Mouse (Mus musculus) forebrain, embryonic 16.5 days (tissue): ENCODE measurements around the gene Flywch1. TPM values are rescaled to one million over a fixed set of nuclear protein-coding genes. Genes with fewer than 3 reads are reported as not detected.

Experiments used
- ATAC-seq: fragments of 200-750 bp; cut with Nextera tagmentation; 2 replicates; pipeline ENCODE4 v1.8.0; 2017; ENCODE audit warnings: mild to moderate bottlenecking, moderate library complexity
- H3K27ac ChIP-seq: fragments of 300-500 bp; sonication (generic); 2 replicates; pipeline ENCODE4 v1.5.1; 2014; ENCODE audit warnings: low read length, control low read depth
- H3K27me3 ChIP-seq: fragments of 300-500 bp; sonication (generic); replicated peaks from 2 replicates; pipeline ENCODE4 v1.6.1; 2014; ENCODE audit warnings: low read length; ENCODE audit not compliant: control insufficient read depth, insufficient read depth
- H3K36me3 ChIP-seq: fragments of 300-500 bp; sonication (generic); 2 replicates; pipeline ENCODE4 v1.6.1; 2014; ENCODE audit not compliant: control insufficient read depth, insufficient read depth
- H3K4me1 ChIP-seq: fragments of 300-500 bp; sonication (generic); replicated peaks from 2 replicates; pipeline ENCODE4 v1.6.1; 2014; ENCODE audit warnings: low read length; ENCODE audit not compliant: control insufficient read depth, insufficient read depth
- H3K4me2 ChIP-seq: fragments of 300-500 bp; sonication (generic); 2 replicates; pipeline ENCODE4 v1.6.1; 2014; ENCODE audit warnings: mild to moderate bottlenecking, low read length, control low read depth
- H3K4me3 ChIP-seq: fragments of 300-500 bp; sonication (generic); replicated peaks from 2 replicates; pipeline ENCODE4 v1.5.1; 2014; ENCODE audit warnings: mild to moderate bottlenecking, low read length, control low read depth
- H3K9ac ChIP-seq: fragments of 300-500 bp; sonication (generic); replicated peaks from 2 replicates; pipeline ENCODE4 v1.6.1; 2014; ENCODE audit warnings: low read depth, low read length, control low read depth
- H3K9me3 ChIP-seq: fragments of 300-500 bp; sonication (generic); 2 replicates; pipeline ENCODE4 v1.6.1; 2016; ENCODE audit warnings: low read length; ENCODE audit not compliant: control insufficient read depth
- WGBS: fragments of 180-500 bp; shearing (Covaris S2); extraction: QIAGEN DNeasy Blood & Tissue Kit; methylation state at CpG from one replicate; pipeline ENCODE4 v1.1.7; 2014; 5-methylcytosine and 5-hydroxymethylcytosine counted together
- polyA plus RNA-seq: library from polyadenylated mRNA; unstranded; fragments of >200 nt; fragmentation: Nextera tagmentation; extraction: Ambion mirVana; gene quantifications from 2 replicates; pipeline ENCODE4 v1.2.1, GENCODE M21; 2015

Gene Flywch1
- polyA plus RNA-seq, 1 experiment from 2014 or later, result 156 TPM

DNA sequence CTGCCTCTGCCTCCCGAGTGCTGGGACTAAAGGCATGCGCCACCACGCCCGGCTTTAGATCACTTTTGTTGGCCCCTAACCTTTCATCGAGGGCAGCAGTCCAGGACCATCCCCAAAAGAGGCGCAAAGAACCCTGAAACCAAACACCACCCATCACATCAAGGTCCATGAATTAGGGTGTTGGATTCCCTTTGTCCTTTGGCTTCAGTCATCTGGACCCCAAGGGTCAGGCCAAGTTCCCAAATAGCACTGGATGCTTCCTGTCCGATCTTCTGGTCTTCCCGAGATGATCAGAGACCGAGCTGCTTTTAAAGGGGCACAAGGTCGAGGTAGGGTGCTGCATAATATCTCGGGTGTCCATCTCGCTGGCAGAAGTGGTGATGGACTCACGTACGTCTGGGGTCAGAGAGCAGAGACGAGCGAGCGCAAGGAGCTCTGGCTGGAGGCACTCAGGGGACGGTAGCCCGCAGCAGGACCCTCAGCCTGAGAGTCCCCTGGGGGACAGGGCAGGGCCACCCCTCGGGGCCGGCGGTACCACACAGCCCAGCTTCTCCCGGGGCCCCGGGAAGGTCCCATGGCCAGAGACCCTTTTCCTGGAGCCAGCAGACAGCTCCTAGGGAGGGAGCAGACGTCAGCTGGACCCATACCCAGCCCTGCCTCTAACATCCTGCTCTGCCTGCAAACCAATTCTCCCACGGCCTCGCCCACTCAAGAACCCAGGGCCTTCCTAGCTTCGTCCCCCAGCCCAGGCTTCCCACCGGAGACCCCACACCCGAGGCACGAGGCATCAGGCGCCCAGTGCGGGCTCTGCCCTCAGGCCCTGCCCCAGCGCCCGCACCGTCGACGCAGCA lies 29.8 kb downstream of the Flywch1 start:
- no peak for ATAC-seq
- H3K4me1 ChIP-seq, result peaks cover 47% of the 10 kb centered on the region
- H3K27ac ChIP-seq, result no peak overlapping the region
- H3K4me2 ChIP-seq, result no peak overlapping the region
- peaks cover 6% of the 10 kb centered on the region; the same call in 1 of the 2 replicates for H3K36me3 ChIP-seq
- no peak overlapping the region for H3K4me3 ChIP-seq
- no peak overlapping the region for H3K9ac ChIP-seq
- H3K27me3 ChIP-seq, result peaks cover 53% of the 10 kb centered on the region
- H3K9me3 ChIP-seq, result no peaks in the 10 kb centered on the region
- 46% methylated on average over 38 of the region's 38 CpGs for WGBS

- whole genome bisulfite sequencing, result 10% methylated on average over 13 of the region's 13 CpGs
- Histone ChIP-seq H3K4me3 (peak within 1 kb of the TSS; percentile 82), H3K27ac (peak within 1 kb of the TSS; percentile 48), H3K27me3 (peaks cover 47% of the 10 kb centered on the region), H3K36me3 (peaks cover 6% of the 10 kb centered on the region; the same call in 1 of the 2 replicates), H3K4me2 (peak within 1 kb of the TSS; percentile 96), H3K9ac (peak within 1 kb of the TSS; percentile 80), H3K9me3 (no peaks in the 10 kb centered on the region), H3K4me1 (peaks cover 40% of the 10 kb centered on the region)
- ATAC-seq, result peak; percentile 11
Observed at GRCm38 (mm10) chr17:23740598-23741021, 30.8 kb downstream of the Flywch1 start, which contains the start of gene Paqr4. Gene Paqr4 (minus strand): TSS chr17:23740867.

DNA sequence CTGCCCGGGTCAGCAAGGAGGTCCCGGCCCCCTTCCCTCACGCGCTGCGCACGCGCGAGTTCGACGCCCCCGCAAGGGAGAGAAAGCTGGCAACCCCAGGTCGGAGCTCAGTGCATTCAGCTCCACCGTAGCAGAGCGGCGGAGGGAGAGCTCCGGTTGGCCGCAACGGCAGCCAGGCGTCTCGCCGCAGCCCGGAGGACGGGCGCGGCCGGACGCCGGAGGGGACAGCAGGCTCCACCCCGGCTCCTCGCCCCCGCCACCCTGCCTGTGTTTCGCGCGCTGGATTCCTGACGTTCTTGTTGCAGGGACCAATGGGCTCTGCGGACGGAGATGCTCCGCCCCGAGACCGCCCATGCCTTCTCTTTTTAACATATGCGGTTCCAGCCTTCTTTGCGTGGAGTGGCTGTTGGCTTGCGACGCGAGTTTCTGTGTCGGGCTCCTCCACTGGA lies 31.2 kb downstream of the Flywch1 start:
- peaks cover 45% of the 10 kb centered on the region for H3K27me3 ChIP-seq
- H3K4me2 ChIP-seq, result peak overlapping the region; percentile 96
- H3K9ac ChIP-seq, result peak overlapping the region; percentile 80
- peaks cover 37% of the 10 kb centered on the region for H3K4me1 ChIP-seq
- ATAC-seq, result peak; percentile 93
- H3K9me3 ChIP-seq, result no peaks in the 10 kb centered on the region
- H3K4me3 ChIP-seq, result peak overlapping the region; percentile 82
- peaks cover 6% of the 10 kb centered on the region; the same call in 1 of the 2 replicates for H3K36me3 ChIP-seq
- WGBS, result 0% methylated on average over 46 of the region's 46 CpGs
- peak overlapping the region; percentile 48 for H3K27ac ChIP-seq

- Histone ChIP-seq H3K9ac (peak overlapping the region; percentile 80), H3K9me3 (no peaks in the 10 kb centered on the region), H3K27ac (peak overlapping the region; percentile 48), H3K4me3 (peak overlapping the region; percentile 82), H3K36me3 (peaks cover 6% of the 10 kb centered on the region; the same call in 1 of the 2 replicates), H3K4me2 (peak overlapping the region; percentile 96), H3K27me3 (peaks cover 38% of the 10 kb centered on the region), H3K4me1 (peaks cover 33% of the 10 kb centered on the region)
- peak; percentile 32 for ATAC-seq
- under 1% methylated on average over 48 of the region's 48 CpGs for WGBS
Observed at GRCm38 (mm10) chr17:23739202-23740135, 31.9 kb downstream of the Flywch1 start.

DNA sequence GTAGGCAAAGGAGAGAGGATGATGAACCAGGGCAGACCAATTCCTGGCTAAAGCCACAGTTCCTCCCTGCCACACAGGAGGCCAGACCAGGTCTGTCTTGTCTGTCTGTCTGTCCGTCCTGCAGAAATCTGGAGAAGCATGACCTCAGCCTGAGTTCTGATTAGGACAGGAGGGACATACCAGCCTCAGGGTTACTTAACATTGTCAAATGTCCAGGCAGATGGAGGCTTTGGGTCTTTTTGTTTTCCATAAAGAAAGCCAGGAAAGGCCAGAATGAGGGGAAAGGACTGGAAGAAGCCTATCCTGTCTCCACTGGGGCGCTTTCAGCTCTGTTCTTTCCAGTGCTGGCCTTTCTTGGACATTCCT lies 32.6 kb downstream of the Flywch1 start:
- H3K4me2 ChIP-seq, result peak overlapping the region; percentile 96
- H3K36me3 ChIP-seq, result peaks cover 6% of the 10 kb centered on the region; the same call in 1 of the 2 replicates
- peaks cover 34% of the 10 kb centered on the region for H3K27me3 ChIP-seq
- peak overlapping the region; percentile 82 for H3K4me3 ChIP-seq
- no peak overlapping the region for H3K27ac ChIP-seq
- no peak for ATAC-seq
- H3K9ac ChIP-seq, result peak overlapping the region; percentile 80; the same call in 1 of the 2 replicates
- H3K9me3 ChIP-seq, result no peaks in the 10 kb centered on the region
- 24% methylated on average over 2 of the region's 2 CpGs for WGBS
- H3K4me1 ChIP-seq, result peaks cover 33% of the 10 kb centered on the region

DNA sequence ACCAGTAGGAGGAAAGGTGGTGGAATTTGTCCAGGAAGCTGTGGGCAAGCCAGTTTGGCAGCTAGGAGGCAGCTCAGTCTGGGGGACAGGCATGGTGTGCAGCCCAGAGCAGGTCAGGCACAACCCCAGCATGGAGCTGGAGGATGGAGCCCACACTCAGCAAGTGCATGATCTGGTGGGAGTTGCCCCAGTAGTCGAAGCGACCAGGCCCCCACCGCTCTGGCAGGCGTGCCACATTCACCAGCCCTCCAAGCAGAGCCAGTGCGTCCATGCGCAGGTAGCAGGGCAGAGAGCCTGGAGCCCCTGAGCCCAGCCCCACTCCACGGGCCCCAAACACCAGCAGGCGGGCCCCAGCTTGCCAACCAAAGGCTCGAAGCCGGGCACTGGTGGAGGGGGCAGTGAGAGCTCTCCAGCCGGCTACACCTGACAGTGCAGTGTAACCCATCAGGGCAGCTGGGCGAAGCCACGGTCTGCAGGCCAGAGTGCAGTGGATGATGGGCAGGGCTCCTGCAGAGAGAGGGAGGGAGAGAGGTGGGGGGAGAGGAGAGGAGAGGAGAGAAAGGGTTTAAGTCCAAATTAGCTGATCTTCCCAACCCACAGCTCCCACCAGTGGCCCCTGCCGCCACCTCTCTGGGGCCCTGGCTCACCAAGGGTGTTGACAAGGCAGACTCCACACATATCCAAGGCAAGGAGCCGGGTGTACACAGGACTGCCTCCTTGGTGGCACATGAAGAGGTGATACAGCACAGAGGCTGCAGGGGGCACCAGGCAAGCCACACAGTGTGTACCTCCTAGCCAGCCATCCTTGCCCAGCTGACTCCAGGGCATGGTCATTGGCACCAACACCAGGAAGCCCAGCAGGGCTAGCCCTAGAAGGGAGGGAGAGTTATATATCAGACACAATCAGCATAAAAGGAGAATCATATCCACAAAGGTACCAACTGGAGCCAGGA lies 33.6 kb downstream of the Flywch1 start:
- Histone ChIP-seq H3K9ac (no peak overlapping the region), H3K27me3 (peaks cover 23% of the 10 kb centered on the region), H3K27ac (no peak overlapping the region), H3K4me2 (no peak overlapping the region), H3K4me3 (no peak overlapping the region), H3K9me3 (no peaks in the 10 kb centered on the region), H3K4me1 (peaks cover 33% of the 10 kb centered on the region), H3K36me3 (peaks cover 6% of the 10 kb centered on the region; the same call in 1 of the 2 replicates)
- 58% methylated on average over 15 of the region's 15 CpGs for WGBS
- ATAC-seq, result no peak

GRCm38 (mm10) chr17:23734341-23734740 lies 37.1 kb downstream of the Flywch1 start:
- no peaks in the 10 kb centered on the region for H3K27me3 ChIP-seq
- peaks cover 18% of the 10 kb centered on the region for H3K4me1 ChIP-seq
- H3K4me2 ChIP-seq, result no peak overlapping the region
- 0 out of 2 replicates have a peak, but pooled peaks have one; percentile 7 for ATAC-seq
- no peak overlapping the region for H3K9ac ChIP-seq
- no peak overlapping the region for H3K4me3 ChIP-seq
- 87% methylated on average over 1 of the region's 1 CpGs for WGBS
- peaks cover 6% of the 10 kb centered on the region; the same call in 1 of the 2 replicates for H3K36me3 ChIP-seq
- H3K27ac ChIP-seq, result no peak overlapping the region
- H3K9me3 ChIP-seq, result no peaks in the 10 kb centered on the region

DNA sequence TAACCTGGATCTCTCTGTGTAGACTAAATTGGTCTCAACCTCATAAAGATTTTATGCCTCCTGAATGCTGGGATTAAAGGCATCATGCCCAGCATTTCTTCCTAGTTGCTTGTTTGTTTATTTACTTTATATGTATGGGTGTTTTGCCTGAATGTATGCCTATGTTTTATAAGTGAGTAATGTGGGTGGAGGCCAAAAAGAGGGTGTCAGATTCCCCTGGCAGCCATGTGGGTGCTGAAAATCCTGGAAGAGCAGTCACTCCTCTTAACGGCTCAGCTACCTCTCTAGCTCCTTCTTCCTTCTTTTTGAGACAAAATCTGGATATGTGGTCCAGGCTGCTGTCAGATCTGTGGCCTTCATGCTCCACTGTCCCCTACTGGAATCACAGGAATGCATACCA lies 41.0 kb downstream of the Flywch1 start:
- WGBS, result 52% methylated on average over 1 of the region's 1 CpGs
- Histone ChIP-seq H3K27ac (no peak overlapping the region), H3K9ac (no peak overlapping the region), H3K4me3 (no peak overlapping the region), H3K4me2 (no peak overlapping the region), H3K4me1 (peaks cover 6% of the 10 kb centered on the region; the same call in 1 of the 2 replicates), H3K36me3 (no peaks in the 10 kb centered on the region), H3K27me3 (no peaks in the 10 kb centered on the region), H3K9me3 (no peaks in the 10 kb centered on the region)
- no peak for ATAC-seq
